Mouse (Mus musculus) intestine, embryonic 16.5 days (tissue): ENCODE data around the gene Fam229a. TPM values are rescaled to one million over a fixed set of nuclear protein-coding genes. Genes with fewer than 3 reads are reported as not detected.

Experiments
- polyA plus RNA-seq: library from polyadenylated mRNA; unstranded; fragments of >200 nt; fragmentation: Nextera tagmentation; extraction: Ambion mirVana; gene quantifications from 2 replicates; pipeline ENCODE4 v1.2.1, GENCODE M21; 2015

Gene Fam229a
- polyA plus RNA-seq, 1 experiment from 2014 or later: not detected

Other genes with a start within 250 kb of the Fam229a start
- gene C77080, start 229.8 kb upstream of the Fam229a start, polyA plus RNA-seq: 6.5 and 7.5 TPM in 2 replicates
- 1.1 and 1.3 TPM in 2 replicates for gene Sync, start 203.6 kb upstream of the Fam229a start, polyA plus RNA-seq
- 271 and 297 TPM in 2 replicates for gene Rbbp4, start 155.8 kb upstream of the Fam229a start, polyA plus RNA-seq
- 64.2 and 66.9 TPM in 2 replicates for gene Zbtb8os, start 155.5 kb upstream of the Fam229a start, polyA plus RNA-seq
- 13.6 and 14.0 TPM in 2 replicates for gene Zbtb8a, start 113.1 kb upstream of the Fam229a start, polyA plus RNA-seq
- gene Zbtb8b, start 50.3 kb upstream of the Fam229a start, polyA plus RNA-seq: 1.1 and 1.2 TPM in 2 replicates
- gene Bsdc1, start 29.6 kb upstream of the Fam229a start, polyA plus RNA-seq: 24.5 and 24.7 TPM in 2 replicates
- not detected in 2 replicates for gene Tssk3, start 168 bp upstream of the Fam229a start, polyA plus RNA-seq
- 289 and 312 TPM in 2 replicates for gene Marcksl1, start 22.4 kb downstream of the Fam229a start, polyA plus RNA-seq
- gene Hdac1, start 51.5 kb downstream of the Fam229a start, polyA plus RNA-seq: 196 and 207 TPM in 2 replicates
- gene Lck, start 82.5 kb downstream of the Fam229a start, polyA plus RNA-seq: 6.1 and 7.9 TPM in 2 replicates
- gene Fam167b, start 87.4 kb downstream of the Fam229a start, polyA plus RNA-seq: 2.3 and 2.4 TPM in 2 replicates
- gene Eif3i, start 109.5 kb downstream of the Fam229a start, polyA plus RNA-seq: 255 and 274 TPM in 2 replicates
- 180 and 186 TPM in 2 replicates for gene Tmem234, start 109.5 kb downstream of the Fam229a start, polyA plus RNA-seq
- 1.6 and 1.7 TPM in 2 replicates for gene Dcdc2b, start 123.1 kb downstream of the Fam229a start, polyA plus RNA-seq
- 24.3 and 31.2 TPM in 2 replicates for gene Iqcc, start 127.9 kb downstream of the Fam229a start, polyA plus RNA-seq
- 42.7 and 44.6 TPM in 2 replicates for gene Ccdc28b, start 132.8 kb downstream of the Fam229a start, polyA plus RNA-seq
- gene Txlna, start 149.9 kb downstream of the Fam229a start, polyA plus RNA-seq: 54.9 and 55.7 TPM in 2 replicates
- gene Kpna6, start 181.6 kb downstream of the Fam229a start, polyA plus RNA-seq: 14.4 and 15.2 TPM in 2 replicates
- gene Tmem39b, start 205.6 kb downstream of the Fam229a start, polyA plus RNA-seq: 9.2 and 10.6 TPM in 2 replicates